Mouse (Mus musculus): ENCODE data around the gene Orai2.

DNA sequence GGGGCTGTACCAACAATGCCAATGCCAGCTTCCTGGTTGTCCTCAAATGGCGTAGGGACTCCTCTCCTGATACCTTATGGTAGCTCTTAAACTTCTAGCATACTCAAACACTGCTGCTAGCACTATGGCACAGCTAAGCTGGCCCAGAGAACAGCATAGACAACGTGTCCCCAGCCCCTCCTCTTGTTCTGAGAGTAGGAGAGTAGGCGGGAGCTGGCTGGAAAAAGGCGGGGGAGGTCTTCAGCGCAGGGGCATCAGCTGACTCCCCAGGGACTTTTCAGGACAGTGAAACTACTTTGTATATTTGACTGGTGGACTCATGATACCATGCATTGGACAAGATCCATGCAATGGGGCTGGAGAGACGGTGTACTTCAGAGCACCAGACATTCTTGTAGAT lies 11.5 kb upstream of the Orai2 start:
- TF ChIP-seq EP300 (IDR thresholded peaks at IDR 0.05) (no peak), CTCF (IDR thresholded peaks at IDR 0.05) (no peak)
